In the genomic region with DNA sequence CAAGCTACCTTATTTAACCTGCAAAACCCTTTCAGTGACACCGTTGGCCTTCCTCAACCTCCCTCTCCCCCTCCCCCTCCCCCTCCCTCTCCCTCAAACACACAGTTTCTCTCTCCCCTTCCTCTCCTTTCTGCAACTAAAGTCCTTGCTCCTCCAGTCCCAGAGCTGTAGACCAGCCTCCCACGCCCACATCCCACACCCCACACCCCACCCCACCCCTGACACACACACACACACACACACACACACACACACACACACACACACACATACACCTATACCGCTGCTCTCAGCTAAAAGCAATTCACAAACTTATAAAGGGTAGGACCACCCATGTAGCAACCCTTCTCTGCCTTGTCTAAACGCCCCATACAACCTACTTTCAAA, we compare ENCODE assay signal across 11 mouse cellular contexts. TPM values are rescaled to one million over a fixed set of nuclear protein-coding genes. Genes with fewer than 3 reads are reported as not detected.
DNase-seq lines count a peak whose midpoint lies in the region; ATAC-seq and TF ChIP-seq lines count a peak whose summit lies in the region.
"Had no signal": no experiment of that assay in that cellular context is flagged by ENCODE, and none has a peak within 500 bp of the region (broad histone marks: within the 10 kb centered on the region; RNA-seq: fewer than 3 reads in every experiment).

No protein-coding gene starts in this region.

- H3K27ac ChIP-seq in heart, embryonic 15.5 days, result no peak overlapping the region
- peak overlapping the region; percentile 87; the same call in 1 of the 2 replicates for H3K27ac ChIP-seq in hindbrain, embryonic 15.5 days (replicated peaks)
- H3K27ac ChIP-seq in midbrain, embryonic 13.5 days, result peak overlapping the region; percentile 87; the same call in 1 of the 2 replicates
- H3K27ac ChIP-seq: liver, embryonic 15.5 days had no signal

- intact Hi-C loops in left cerebral cortex, postnatal 14 days (cut with DNase I), result no loop called here

- no peaks in the 10 kb centered on the region for H3K36me3 ChIP-seq in heart, embryonic 15.5 days
- H3K36me3 ChIP-seq in hindbrain, embryonic 15.5 days, result no peaks in the 10 kb centered on the region
- H3K36me3 ChIP-seq in midbrain, embryonic 13.5 days, result no peaks in the 10 kb centered on the region
- H3K36me3 ChIP-seq: liver, embryonic 15.5 days; stomach, embryonic 15.5 days had no signal

- no peak for TF ChIP-seq POLR2A in brain, embryonic 14.5 days (IDR thresholded peaks at IDR 0.05; ENCODE audit: borderline replicate concordance, extremely low read depth, insufficient read depth, insufficient read length, poor library complexity, severe bottlenecking)

- H3K27me3 ChIP-seq in heart, embryonic 15.5 days, result no peaks in the 10 kb centered on the region
- no peaks in the 10 kb centered on the region for H3K27me3 ChIP-seq in hindbrain, embryonic 15.5 days
- no peaks in the 10 kb centered on the region for H3K27me3 ChIP-seq in midbrain, embryonic 13.5 days
- H3K27me3 ChIP-seq: liver, embryonic 15.5 days; stomach, embryonic 15.5 days had no signal

- WGBS in heart, embryonic 15.5 days, result 67% methylated on average over 4 of the region's 4 CpGs
- 45% methylated on average over 4 of the region's 4 CpGs for WGBS in hindbrain, embryonic 15.5 days
- WGBS in midbrain, embryonic 13.5 days, result 52% methylated on average over 4 of the region's 4 CpGs

- H3K9ac ChIP-seq in heart, embryonic 15.5 days, result no peak overlapping the region
- no peak overlapping the region; the same call in 1 of the 2 replicates for H3K9ac ChIP-seq in hindbrain, embryonic 15.5 days
- H3K9ac ChIP-seq in midbrain, embryonic 13.5 days (replicated peaks), result no peak overlapping the region

- ATAC-seq in heart, embryonic 15.5 days (replicated peaks; ENCODE audit: insufficient number of reproducible peaks, insufficient read depth, low FRiP score, low read depth), result no peak; the same call in 1 of the 2 replicates
- ATAC-seq in hindbrain, embryonic 15.5 days (ENCODE audit: low FRiP score, low read depth), result 0 out of 2 replicates have a peak, but pooled peaks have one; percentile 21
- ATAC-seq in midbrain, embryonic 13.5 days, result peak; percentile 51
- ATAC-seq in granulocyte monocyte progenitor cell, adult 5-6 weeks (replicated peaks; ENCODE audit: poor library complexity, severe bottlenecking), result no peak

- H3K4me1 ChIP-seq in heart, embryonic 15.5 days (replicated peaks), result peaks cover 4% of the 10 kb centered on the region; the same call in 1 of the 2 replicates
- peaks cover 17% of the 10 kb centered on the region for H3K4me1 ChIP-seq in hindbrain, embryonic 15.5 days (replicated peaks)
- peaks cover 13% of the 10 kb centered on the region for H3K4me1 ChIP-seq in midbrain, embryonic 13.5 days (replicated peaks)
- H3K4me1 ChIP-seq: stomach, embryonic 15.5 days had no signal

- TF ChIP-seq CTCF in brain, embryonic 14.5 days (IDR thresholded peaks at IDR 0.05; ENCODE audit: borderline replicate concordance, extremely low read depth, insufficient read depth, insufficient read length), result no peak

- H3K4me2 ChIP-seq in heart, embryonic 15.5 days, result peak overlapping the region; percentile 78; the same call in 1 of the 2 replicates
- peak overlapping the region; percentile 59 for H3K4me2 ChIP-seq in hindbrain, embryonic 15.5 days
- peak overlapping the region; percentile 69 for H3K4me2 ChIP-seq in midbrain, embryonic 13.5 days (replicated peaks)

- no peaks in the 10 kb centered on the region for H3K9me3 ChIP-seq in heart, embryonic 15.5 days (replicated peaks)
- no peaks in the 10 kb centered on the region for H3K9me3 ChIP-seq in hindbrain, embryonic 15.5 days
- no peaks in the 10 kb centered on the region for H3K9me3 ChIP-seq in midbrain, embryonic 13.5 days
- H3K9me3 ChIP-seq: liver, embryonic 15.5 days; stomach, embryonic 15.5 days had no signal

- H3K4me3 ChIP-seq in heart, embryonic 15.5 days, result no peak overlapping the region; the same call in 1 of the 2 replicates
- H3K4me3 ChIP-seq in hindbrain, embryonic 15.5 days, result no peak overlapping the region; the same call in 1 of the 2 replicates
- no peak overlapping the region for H3K4me3 ChIP-seq in midbrain, embryonic 13.5 days (replicated peaks)

- DNase-seq in heart, adult 9 months (ENCODE audit: low spot score in 2 of 2), result no peak
- peak; percentile 14 for DNase-seq in brain, embryonic 14.5 days (ENCODE audit: low read depth)
- no peak for DNase-seq in left cerebral cortex, postnatal 14 days (ENCODE audit: low spot score in 2 of 2)
- no peak for DNase-seq in frontal cortex, postnatal 36 days (ENCODE audit: low spot score in 2 of 2)
- DNase-seq: heart, postnatal 36 days had no signal

RNA-seq across cellular contexts. Expression of a gene that starts 10.3 kb away (rescaled TPM):
- polyA plus RNA-seq in heart, embryonic 15.5 days (2015; fragmentation: Nextera tagmentation; extraction: Ambion mirVana), result 65.0 and 77.4 TPM in 2 replicates
- 42.7 and 42.8 TPM in 2 replicates for polyA plus RNA-seq in brain, embryonic 14.5 days (2012; rRNA removed)
- 46.7 and 51.3 TPM in 2 replicates for polyA plus RNA-seq in hindbrain, embryonic 15.5 days (2015; fragmentation: Nextera tagmentation; extraction: Ambion mirVana)
- 61.6 and 64.2 TPM in 2 replicates for polyA plus RNA-seq in midbrain, embryonic 13.5 days (2015; fragmentation: Nextera tagmentation; extraction: Ambion mirVana)
- 10 to 100 TPM; 52.8 to 55.1 TPM for total RNA-seq in left cerebral cortex, postnatal 14 days (2021)
- 209 and 230 TPM in 2 replicates for total RNA-seq in granulocyte monocyte progenitor cell, adult 5-6 weeks (2014; fragmentation: Nextera tagmentation)
- total RNA-seq in granulocyte monocyte progenitor cell, adult 5-6 weeks (2017), result 490 and 513 TPM in 2 replicates

RNA-seq across cellular contexts. Expression of a gene that starts 15.5 kb away (rescaled TPM):
- 0.10 TPM in 1 of 2 replicates, not detected in the other for polyA plus RNA-seq in heart, embryonic 15.5 days (2015; fragmentation: Nextera tagmentation; extraction: Ambion mirVana)
- 0.57 and 0.60 TPM in 2 replicates for polyA plus RNA-seq in brain, embryonic 14.5 days (2012; rRNA removed)
- 0.66 and 0.75 TPM in 2 replicates for polyA plus RNA-seq in hindbrain, embryonic 15.5 days (2015; fragmentation: Nextera tagmentation; extraction: Ambion mirVana)
- 0.87 and 1.3 TPM in 2 replicates for polyA plus RNA-seq in midbrain, embryonic 13.5 days (2015; fragmentation: Nextera tagmentation; extraction: Ambion mirVana)
- total RNA-seq in left cerebral cortex, postnatal 14 days (2021), result under 1 TPM in 1 of 2 experiments, not detected in 1; 0.32 TPM
- not detected in 2 replicates for total RNA-seq in granulocyte monocyte progenitor cell, adult 5-6 weeks (2014; fragmentation: Nextera tagmentation)
- not detected in 2 replicates for total RNA-seq in granulocyte monocyte progenitor cell, adult 5-6 weeks (2017)
- total RNA-seq: heart, postnatal 36 days had no signal
- polyA plus RNA-seq: liver, embryonic 15.5 days; stomach, embryonic 15.5 days had no signal

RNA-seq across cellular contexts. Expression of a gene that starts 42.1 kb away (rescaled TPM):
- 8.5 and 11.5 TPM in 2 replicates for polyA plus RNA-seq in heart, embryonic 15.5 days (2015; fragmentation: Nextera tagmentation; extraction: Ambion mirVana)
- 112 and 168 TPM in 2 replicates for polyA plus RNA-seq in brain, embryonic 14.5 days (2012; rRNA removed)
- polyA plus RNA-seq in hindbrain, embryonic 15.5 days (2015; fragmentation: Nextera tagmentation; extraction: Ambion mirVana), result 26.4 and 30.6 TPM in 2 replicates
- 37.7 and 39.0 TPM in 2 replicates for polyA plus RNA-seq in midbrain, embryonic 13.5 days (2015; fragmentation: Nextera tagmentation; extraction: Ambion mirVana)
- total RNA-seq in left cerebral cortex, postnatal 14 days (2021), result 10 to 100 TPM; 57.8 to 59.3 TPM
- total RNA-seq in granulocyte monocyte progenitor cell, adult 5-6 weeks (2014; fragmentation: Nextera tagmentation), result 6.9 and 11.8 TPM in 2 replicates
- 3.5 and 4.5 TPM in 2 replicates for total RNA-seq in granulocyte monocyte progenitor cell, adult 5-6 weeks (2017)

Comparison
In these comparisons a context has a peak if more than half of its experiments do, and no peak if none do; other contexts are left out.
1. ATAC-seq: peak in hindbrain, embryonic 15.5 days (single experiment) and midbrain, embryonic 13.5 days (single experiment); none in heart, embryonic 15.5 days (single experiment) and granulocyte monocyte progenitor cell, adult 5-6 weeks (single experiment).
2. Peak in every context shown above with its lines, with median percentiles within 50 percentile points of each other: H3K4me2 ChIP-seq.